Mouse (Mus musculus) heart, embryonic 15.5 days (tissue): Measurements from ENCODE around the gene Baiap2l1. TPM values are rescaled to one million over a fixed set of nuclear protein-coding genes. Genes with fewer than 3 reads are reported as not detected.
A peak's percentile ranks its signal among the peaks of the same experiment; 100 is the strongest.

Experiments
- ATAC-seq: fragments of 200-750 bp; cut with Nextera tagmentation; replicated peaks from 2 replicates; pipeline ENCODE4 v1.8.0; 2017; ENCODE audit warnings: low read depth, moderate TSS enrichment; ENCODE audit not compliant: insufficient number of reproducible peaks, insufficient read depth, low FRiP score
- H3K27ac ChIP-seq: fragments of 300-500 bp; sonication (generic); 2 replicates; pipeline ENCODE4 v1.5.1; 2015; ENCODE audit warnings: mild to moderate bottlenecking, inconsistent platforms
- H3K27me3 ChIP-seq: fragments of 300-500 bp; sonication (generic); 2 replicates; pipeline ENCODE4 v1.6.1; 2015; ENCODE audit warnings: inconsistent platforms
- H3K36me3 ChIP-seq: fragments of 300-500 bp; sonication (generic); 2 replicates; pipeline ENCODE4 v1.6.1; 2015; ENCODE audit warnings: mild to moderate bottlenecking, inconsistent platforms
- H3K4me1 ChIP-seq: fragments of 300-500 bp; sonication (generic); replicated peaks from 2 replicates; pipeline ENCODE4 v1.6.1; 2015; ENCODE audit warnings: inconsistent platforms
- H3K4me2 ChIP-seq: fragments of 300-500 bp; sonication (generic); 2 replicates; pipeline ENCODE4 v1.6.1; 2015; ENCODE audit warnings: inconsistent platforms, mild to moderate bottlenecking, moderate library complexity
- H3K4me3 ChIP-seq: fragments of 300-500 bp; sonication (generic); 2 replicates; pipeline ENCODE4 v1.5.1; 2015; ENCODE audit warnings: mild to moderate bottlenecking, inconsistent platforms
- H3K9ac ChIP-seq: fragments of 300-500 bp; sonication (generic); 2 replicates; pipeline ENCODE4 v1.6.1; 2015; ENCODE audit warnings: mild to moderate bottlenecking, inconsistent platforms
- H3K9me3 ChIP-seq: fragments of 300-500 bp; sonication (generic); replicated peaks from 2 replicates; pipeline ENCODE4 v1.6.1; 2016; ENCODE audit warnings: inconsistent platforms
- WGBS: fragments of 180-500 bp; shearing (Covaris S2); methylation state at CpG from one replicate; pipeline ENCODE4 v1.1.7; 2015; ENCODE audit warnings: mixed read lengths; 5-methylcytosine and 5-hydroxymethylcytosine counted together
- polyA plus RNA-seq: library from polyadenylated mRNA; unstranded; fragments of >200 nt; fragmentation: Nextera tagmentation; extraction: Ambion mirVana; gene quantifications from 2 replicates; pipeline ENCODE4 v1.2.1, GENCODE M21; 2015

Baiap2l1 gene
- polyA plus RNA-seq, 1 experiment from 2014 or later = 11.4 TPM

- Histone ChIP-seq H3K27ac (peak overlapping the region; percentile 72), H3K36me3 (peaks cover 26% of the 10 kb centered on the region), H3K4me2 (no peak overlapping the region), H3K27me3 (no peaks in the 10 kb centered on the region), H3K4me3 (no peak overlapping the region), H3K4me1 (peaks cover 48% of the 10 kb centered on the region), H3K9ac (no peak overlapping the region), H3K9me3 (no peaks in the 10 kb centered on the region)
- ATAC-seq = peak; percentile 68
- 40% methylated on average over 8 of the region's 8 CpGs for WGBS
Measured at GRCm38 (mm10) chr5:144267535-144268241, 90.2 kb downstream of the Baiap2l1 start.

DNA sequence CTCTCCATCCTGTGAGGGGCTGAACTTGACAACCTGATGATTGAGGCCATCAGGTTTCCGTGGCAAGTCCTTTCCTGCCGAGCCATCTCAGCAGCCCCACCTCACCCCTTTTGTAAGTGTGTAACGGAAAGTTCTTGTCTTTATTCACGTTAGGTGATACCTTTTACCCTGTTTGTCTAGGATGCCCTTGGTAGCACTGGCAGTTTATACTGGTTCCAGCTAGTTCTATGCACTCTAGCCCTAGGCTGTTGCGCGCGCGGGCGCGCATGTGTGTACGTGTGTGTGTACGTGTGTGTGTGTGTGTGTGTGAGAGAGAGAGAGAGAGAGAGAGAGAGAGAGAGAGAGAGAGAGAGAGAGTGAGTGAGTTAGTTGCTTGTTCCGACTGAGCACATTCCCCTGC, 94.4 kb downstream of the Baiap2l1 start:
- Histone ChIP-seq H3K9me3 (no peaks in the 10 kb centered on the region), H3K4me3 (no peak overlapping the region), H3K9ac (no peak overlapping the region), H3K4me2 (no peak overlapping the region), H3K27me3 (no peaks in the 10 kb centered on the region), H3K36me3 (peaks cover 20% of the 10 kb centered on the region), H3K27ac (peak overlapping the region; percentile 48; the same call in 1 of the 2 replicates), H3K4me1 (peaks cover 71% of the 10 kb centered on the region)
- WGBS = 68% methylated on average over 13 of the region's 13 CpGs
- ATAC-seq = no peak

DNA sequence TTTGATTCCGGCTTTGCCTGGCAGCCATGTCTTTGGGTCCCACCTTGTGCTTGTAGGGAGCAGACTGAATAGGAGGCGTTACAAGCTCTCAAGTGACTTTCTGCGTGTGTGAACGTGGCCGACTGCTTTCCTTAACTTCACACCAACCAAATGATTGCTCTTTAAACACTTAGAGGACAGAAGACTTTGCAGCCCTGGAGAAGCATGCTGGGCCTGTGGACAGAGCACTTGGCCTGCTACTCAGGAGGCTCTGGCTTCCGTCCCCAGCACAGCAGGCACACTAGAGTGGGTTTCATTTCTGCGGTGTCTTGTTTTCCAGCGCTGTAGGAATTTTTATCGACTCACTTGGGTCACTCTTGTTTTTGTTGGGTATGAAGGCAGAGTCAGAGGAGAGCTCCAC, 94.8 kb downstream of the Baiap2l1 start:
- peak overlapping the region; percentile 48 for H3K27ac ChIP-seq
- H3K4me3 ChIP-seq = no peak overlapping the region
- ATAC-seq = no peak
- 0 out of 2 replicates have a peak overlapping the region, but pooled peaks have one; percentile 15 for H3K9ac ChIP-seq
- no peaks in the 10 kb centered on the region for H3K9me3 ChIP-seq
- no peak overlapping the region for H3K4me2 ChIP-seq
- H3K27me3 ChIP-seq = no peaks in the 10 kb centered on the region
- H3K4me1 ChIP-seq = peaks cover 70% of the 10 kb centered on the region
- H3K36me3 ChIP-seq = peaks cover 20% of the 10 kb centered on the region
- 41% methylated on average over 9 of the region's 9 CpGs for WGBS

GRCm38 (mm10) chr5:144261829-144262228, 96.1 kb downstream of the Baiap2l1 start:
- no peaks in the 10 kb centered on the region for H3K9me3 ChIP-seq
- H3K27me3 ChIP-seq = no peaks in the 10 kb centered on the region
- peaks cover 18% of the 10 kb centered on the region for H3K36me3 ChIP-seq
- H3K4me1 ChIP-seq = peaks cover 70% of the 10 kb centered on the region
- WGBS = 89% methylated on average over 5 of the region's 5 CpGs
- no peak overlapping the region for H3K9ac ChIP-seq
- no peak for ATAC-seq
- H3K4me3 ChIP-seq = no peak overlapping the region
- H3K27ac ChIP-seq = no peak overlapping the region
- no peak overlapping the region for H3K4me2 ChIP-seq

DNA sequence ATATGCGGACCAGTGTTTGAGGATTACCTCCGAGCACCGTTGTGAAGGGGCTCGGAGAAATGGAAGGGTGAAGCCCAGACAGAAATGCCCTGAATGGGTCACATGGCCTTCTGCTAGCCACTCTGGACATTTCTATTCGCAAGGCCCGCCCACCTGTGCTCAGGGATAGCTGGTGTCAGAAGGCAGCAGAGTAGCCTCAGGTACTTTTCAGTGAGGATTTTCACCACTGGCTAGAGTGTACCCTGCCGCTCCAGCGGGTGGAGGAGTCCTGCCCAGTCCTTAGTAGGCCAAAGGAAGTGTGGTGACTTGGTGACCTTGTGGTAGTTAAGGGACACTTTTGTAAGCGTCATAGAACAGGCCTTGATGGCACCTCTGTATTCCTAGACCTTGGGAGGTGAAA, 96.6 kb downstream of the Baiap2l1 start:
- Histone ChIP-seq H3K4me3 (no peak overlapping the region), H3K4me1 (peaks cover 70% of the 10 kb centered on the region), H3K36me3 (peaks cover 13% of the 10 kb centered on the region), H3K4me2 (no peak overlapping the region), H3K9me3 (no peaks in the 10 kb centered on the region), H3K27ac (no peak overlapping the region; the same call in 1 of the 2 replicates), H3K27me3 (no peaks in the 10 kb centered on the region), H3K9ac (no peak overlapping the region)
- WGBS = 85% methylated on average over 9 of the region's 9 CpGs
- ATAC-seq = no peak

GRCm38 (mm10) chr5:144260464-144260863, 97.4 kb downstream of the Baiap2l1 start:
- H3K36me3 ChIP-seq = peaks cover 8% of the 10 kb centered on the region
- H3K4me3 ChIP-seq = no peak overlapping the region
- H3K4me1 ChIP-seq = peaks cover 68% of the 10 kb centered on the region
- H3K9me3 ChIP-seq = no peaks in the 10 kb centered on the region
- no peak for ATAC-seq
- no peak overlapping the region for H3K4me2 ChIP-seq
- WGBS = 74% methylated on average over 8 of the region's 8 CpGs
- no peak overlapping the region for H3K27ac ChIP-seq
- H3K27me3 ChIP-seq = no peaks in the 10 kb centered on the region
- H3K9ac ChIP-seq = no peak overlapping the region

GRCm38 (mm10) chr5:144259228-144259627, 98.7 kb downstream of the Baiap2l1 start:
- peak overlapping the region; percentile 98 for H3K27ac ChIP-seq
- peak overlapping the region; percentile 60 for H3K9ac ChIP-seq
- no peaks in the 10 kb centered on the region for H3K9me3 ChIP-seq
- H3K4me2 ChIP-seq = peak overlapping the region; percentile 84
- H3K4me1 ChIP-seq = peaks cover 73% of the 10 kb centered on the region
- no peak for ATAC-seq
- H3K36me3 ChIP-seq = no peaks in the 10 kb centered on the region; the same call in 1 of the 2 replicates
- peak overlapping the region; percentile 86 for H3K4me3 ChIP-seq
- WGBS = 62% methylated on average over 6 of the region's 6 CpGs
- no peaks in the 10 kb centered on the region for H3K27me3 ChIP-seq

- Histone ChIP-seq H3K4me2 (peak overlapping the region; percentile 84), H3K4me1 (peaks cover 76% of the 10 kb centered on the region), H3K27me3 (no peaks in the 10 kb centered on the region), H3K4me3 (peak overlapping the region; percentile 86), H3K27ac (peak overlapping the region; percentile 98), H3K36me3 (no peaks in the 10 kb centered on the region), H3K9me3 (no peaks in the 10 kb centered on the region), H3K9ac (peak overlapping the region; percentile 60)
- ATAC-seq = no peak
- WGBS = 26% methylated on average over 2 of the region's 2 CpGs
Measured at GRCm38 (mm10) chr5:144258687-144259086, 99.2 kb downstream of the Baiap2l1 start.

DNA sequence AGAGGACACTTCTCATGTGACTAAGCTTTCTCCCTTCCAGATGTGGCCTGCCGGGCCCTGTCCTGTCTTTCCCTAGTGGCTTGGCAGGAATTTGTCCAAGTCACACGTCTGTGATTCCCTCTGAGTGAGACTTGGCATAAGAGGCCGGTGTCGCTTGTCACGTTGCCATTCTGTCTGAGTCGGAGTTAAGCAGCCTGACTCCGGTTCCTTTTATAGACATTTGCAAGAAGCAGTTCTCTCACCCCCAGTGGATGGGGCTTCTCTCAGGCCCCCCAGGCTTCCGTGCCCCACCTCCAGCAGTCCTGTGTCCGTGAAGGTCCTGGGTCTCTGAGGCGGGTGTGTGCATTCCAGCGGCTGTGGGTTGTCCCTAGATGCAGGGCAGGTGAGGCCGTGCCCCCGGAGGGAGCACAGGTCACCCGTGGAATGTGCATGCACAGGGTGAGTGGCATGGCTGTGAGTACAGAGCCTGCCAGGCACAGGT, 99.7 kb downstream of the Baiap2l1 start:
- Histone ChIP-seq H3K9me3 (no peaks in the 10 kb centered on the region), H3K4me1 (peaks cover 71% of the 10 kb centered on the region), H3K36me3 (no peaks in the 10 kb centered on the region), H3K27ac (peak overlapping the region; percentile 98), H3K4me2 (peak overlapping the region; percentile 84), H3K27me3 (no peaks in the 10 kb centered on the region), H3K9ac (peak overlapping the region; percentile 96), H3K4me3 (peak overlapping the region; percentile 86)
- WGBS = 14% methylated on average over 14 of the region's 14 CpGs
- ATAC-seq = peak; percentile 47

DNA sequence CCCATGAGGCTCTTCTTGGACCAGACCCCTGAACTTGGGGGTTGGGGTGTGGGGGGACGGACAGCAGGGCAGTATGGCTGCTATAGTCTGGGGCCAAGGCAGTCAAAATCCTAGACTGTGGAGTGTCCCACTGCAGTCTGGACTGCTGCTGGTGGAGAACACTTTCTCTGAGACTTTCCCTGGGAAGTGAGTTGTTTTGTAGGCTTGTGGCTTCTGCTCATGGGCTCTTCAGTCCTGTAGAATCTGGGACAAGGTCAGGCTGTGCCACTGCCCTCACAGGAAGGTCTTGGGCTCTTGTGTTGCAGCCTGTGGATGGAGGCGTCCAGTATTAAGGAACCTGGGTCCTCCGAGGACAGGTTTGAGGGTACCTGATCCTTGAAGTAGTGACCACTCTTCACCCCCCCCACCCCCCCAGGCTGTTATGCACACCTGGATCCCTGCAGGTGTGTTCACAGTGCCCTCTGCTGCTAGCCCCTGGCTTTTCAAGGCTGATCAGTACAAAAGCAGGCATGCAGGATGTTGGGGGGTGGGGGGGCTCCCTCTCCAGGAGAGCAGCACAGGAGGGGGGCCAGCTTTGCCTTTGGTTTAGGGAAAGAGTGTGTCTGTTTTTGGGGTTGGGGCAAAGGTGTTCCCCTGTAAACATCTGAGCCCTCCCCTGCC, 100.3 kb downstream of the Baiap2l1 start:
- H3K36me3 ChIP-seq = no peaks in the 10 kb centered on the region
- H3K4me3 ChIP-seq = peak overlapping the region; percentile 86
- H3K4me1 ChIP-seq = peaks cover 67% of the 10 kb centered on the region
- peak overlapping the region; percentile 98 for H3K27ac ChIP-seq
- H3K9ac ChIP-seq = peak overlapping the region; percentile 96
- ATAC-seq = no peak
- H3K4me2 ChIP-seq = peak overlapping the region; percentile 84
- H3K9me3 ChIP-seq = no peaks in the 10 kb centered on the region
- H3K27me3 ChIP-seq = no peaks in the 10 kb centered on the region
- WGBS = 69% methylated on average over 3 of the region's 3 CpGs

GRCm38 (mm10) chr5:144256888-144257287, 101.0 kb downstream of the Baiap2l1 start:
- Histone ChIP-seq H3K27me3 (no peaks in the 10 kb centered on the region), H3K9ac (peak overlapping the region; percentile 96), H3K27ac (peak overlapping the region; percentile 98), H3K9me3 (no peaks in the 10 kb centered on the region), H3K4me3 (peak overlapping the region; percentile 86), H3K4me2 (peak overlapping the region; percentile 84), H3K36me3 (no peaks in the 10 kb centered on the region), H3K4me1 (peaks cover 64% of the 10 kb centered on the region)
- no peak for ATAC-seq
- 11% methylated on average over 1 of the region's 1 CpGs for WGBS
